Mouse (Mus musculus) monocyte, adult 2 months (primary cell): Measurements from ENCODE around the gene Phactr1.
"Not testable (repeated sequence)": the region's sequence is repeated elsewhere in the genome, so short reads cannot be mapped to it uniquely, and the experiment has no call there.

ENCODE experiments used
- DNase-seq, 2 experiments: peaks; one replicate each; pipeline ENCODE4 v3.0.0; 2022; ENCODE audit warnings: low spot score in 2 of 2, low read depth in 1 of 2

Phactr1 gene

GRCm38 (mm10) chr13:42916194-42917033, 236.0 kb downstream of the Phactr1 start:
- no peak for DNase-seq

GRCm38 (mm10) chr13:42917251-42917650, 236.8 kb downstream of the Phactr1 start:
- no peak for DNase-seq

- DNase-seq = no peak
Measured at GRCm38 (mm10) chr13:42920062-42920461, 239.6 kb downstream of the Phactr1 start.

GRCm38 (mm10) chr13:42921769-42922450, 241.5 kb downstream of the Phactr1 start:
- no peak for DNase-seq

GRCm38 (mm10) chr13:42927778-42928177, 247.4 kb downstream of the Phactr1 start:
- DNase-seq = no peak

GRCm38 (mm10) chr13:42929529-42930235, 249.3 kb downstream of the Phactr1 start:
- no peak for DNase-seq

- DNase-seq = no peak
Measured at GRCm38 (mm10) chr13:42932046-42932445, 251.6 kb downstream of the Phactr1 start.

GRCm38 (mm10) chr13:42934538-42935126, 254.2 kb downstream of the Phactr1 start:
- DNase-seq = no peak

- DNase-seq = no peak
Measured at GRCm38 (mm10) chr13:42937871-42938270, 257.4 kb downstream of the Phactr1 start.

- no peak for DNase-seq
Measured at GRCm38 (mm10) chr13:42938346-42938745, 257.9 kb downstream of the Phactr1 start.

GRCm38 (mm10) chr13:42940271-42940670, 259.8 kb downstream of the Phactr1 start:
- no peak for DNase-seq

GRCm38 (mm10) chr13:42944106-42944505, 263.7 kb downstream of the Phactr1 start:
- DNase-seq = no peak

- DNase-seq = not testable (repeated sequence)
Measured at GRCm38 (mm10) chr13:42945201-42945600, 264.8 kb downstream of the Phactr1 start.

GRCm38 (mm10) chr13:42948717-42949265, 268.4 kb downstream of the Phactr1 start:
- DNase-seq = no peak

GRCm38 (mm10) chr13:42949336-42949735, 268.9 kb downstream of the Phactr1 start:
- DNase-seq = no peak

GRCm38 (mm10) chr13:42950056-42950455, 269.6 kb downstream of the Phactr1 start:
- no peak for DNase-seq

- DNase-seq = no peak
Measured at GRCm38 (mm10) chr13:42952037-42952721, 271.8 kb downstream of the Phactr1 start.

GRCm38 (mm10) chr13:42953071-42953470, 272.6 kb downstream of the Phactr1 start:
- DNase-seq = no peak

GRCm38 (mm10) chr13:42954116-42954515, 273.7 kb downstream of the Phactr1 start:
- no peak for DNase-seq

- no peak for DNase-seq
Measured at GRCm38 (mm10) chr13:42956327-42956726, 275.9 kb downstream of the Phactr1 start.
